In the genomic region with DNA sequence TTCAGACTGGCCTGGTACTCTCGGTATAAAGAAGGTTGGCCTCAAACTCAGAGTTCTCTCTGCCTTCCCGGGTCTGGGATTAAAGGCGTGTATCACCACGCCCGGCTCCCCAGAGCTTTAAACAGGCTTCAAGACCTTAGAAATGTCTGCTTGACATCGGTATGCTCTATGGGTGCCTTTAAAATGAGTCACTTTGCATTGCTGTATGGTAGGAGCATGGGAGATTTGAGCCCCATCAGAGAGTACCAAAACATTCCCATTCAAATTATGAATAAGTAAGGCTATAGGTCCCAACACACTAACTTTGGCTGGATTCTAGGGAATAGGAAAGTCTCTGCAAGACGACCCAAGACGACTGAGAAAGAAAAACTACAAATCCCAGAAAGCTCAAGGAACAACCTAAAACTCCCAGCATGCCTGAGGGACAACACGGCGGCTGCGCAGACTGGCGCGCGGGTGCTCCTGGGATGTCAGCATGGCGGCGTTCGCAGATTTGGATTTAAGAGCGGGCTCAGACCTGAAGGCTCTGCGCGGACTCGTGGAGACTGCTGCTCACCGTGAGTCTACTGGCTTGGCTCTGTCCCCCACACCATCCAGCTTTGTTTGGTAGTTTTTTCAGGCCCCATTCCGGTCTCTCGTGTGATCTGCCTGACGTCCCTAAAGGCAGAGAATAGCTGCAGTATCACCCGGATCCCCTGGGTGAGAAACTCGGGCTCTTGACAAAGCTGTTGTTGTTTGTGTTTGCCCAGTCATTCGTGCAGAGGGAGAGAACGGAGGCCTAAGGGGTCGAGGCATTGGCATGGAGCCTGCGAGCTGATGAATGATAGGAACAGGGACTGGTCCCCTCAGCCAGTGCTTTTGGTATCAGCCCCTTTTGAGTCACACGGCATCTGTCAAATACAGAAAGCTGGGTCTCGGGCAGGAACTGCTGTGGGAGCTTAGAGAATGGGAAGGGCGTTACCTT, we compare ENCODE assay signal across 8 mouse cellular contexts. TPM values are rescaled to one million over a fixed set of nuclear protein-coding genes. Genes with fewer than 3 reads are reported as not detected.
DNase-seq lines count a peak whose midpoint lies in the region; ATAC-seq and TF ChIP-seq lines count a peak whose summit lies in the region.

A gene (plus strand): TSS at position 455 of the 964 bp plus-strand sequence.

- no peaks in the 10 kb centered on the region for H3K4me1 ChIP-seq in ES-E14 (ENCODE audit: control insufficient read depth in 2 of 2, insufficient read depth in 2 of 2, low read length in 2 of 2, poor library complexity in 1 of 2)
- H3K4me1 ChIP-seq in forebrain, embryonic 15.5 days, result peaks cover 13% of the 10 kb centered on the region
- H3K4me1 ChIP-seq in lung, adult 2 months (ENCODE audit: control insufficient read depth, insufficient read depth, low read length), result no peaks in the 10 kb centered on the region

- no peak for TF ChIP-seq CTCF in lung, adult 2 months (IDR thresholded peaks at IDR 0.05; ENCODE audit: insufficient read depth, low read length)

- peak within 1 kb of the TSS; percentile 95 for H3K9ac ChIP-seq in ES-E14 (ENCODE audit: insufficient read depth, low read depth, low read length, poor library complexity, severe bottlenecking)
- H3K9ac ChIP-seq in forebrain, embryonic 15.5 days (replicated peaks), result peak within 1 kb of the TSS; percentile 59

- peak; percentile 32; the same call in 1 of the 2 replicates for TF ChIP-seq POLR2A in lung, adult 2 months (IDR thresholded peaks at IDR 0.05; ENCODE audit: borderline replicate concordance, extremely low read depth, low read depth, low read length)

- in situ Hi-C loops in ES-E14 (cut with MboI; ENCODE audit: low sequenced_read_pairs in 2 of 2, unreplicated experiment in 2 of 2), result loop anchor here in 1 of 2 experiments (25.0 kb wide), 1 partner anchor 1096 kb away; no protein-coding TSS in a partner anchor

- no peaks in the 10 kb centered on the region for H3K9me3 ChIP-seq in ES-E14 (ENCODE audit: control insufficient read depth, insufficient read depth, low read depth, low read length)
- no peaks in the 10 kb centered on the region for H3K9me3 ChIP-seq in forebrain, embryonic 15.5 days

- H3K36me3 ChIP-seq in ES-E14 (ENCODE audit: control insufficient read depth, insufficient read depth, low read length, poor library complexity, severe bottlenecking), result peaks cover 5% of the 10 kb centered on the region
- H3K36me3 ChIP-seq in forebrain, embryonic 15.5 days, result peaks cover 10% of the 10 kb centered on the region

- 1% methylated on average over 34 of the region's 34 CpGs for WGBS in forebrain, embryonic 15.5 days
- WGBS in lung, adult 2 months, result 2% methylated on average over 34 of the region's 34 CpGs

- H3K4me2 ChIP-seq in forebrain, embryonic 15.5 days (replicated peaks), result peak within 1 kb of the TSS; percentile 86

- no peaks in the 10 kb centered on the region for H3K27me3 ChIP-seq in forebrain, embryonic 15.5 days

- intact Hi-C loops in heart, postnatal 25 days (cut with DNase I), result loop anchor here (2.0 kb wide), 1 partner anchor 1091 kb away; no protein-coding TSS in a partner anchor

- ATAC-seq in forebrain, embryonic 15.5 days (replicated peaks), result peak; percentile 97
- peak; percentile 91 for ATAC-seq in neutrophil, adult 5-6 weeks (ENCODE audit: extremely low read depth, insufficient number of reproducible peaks, low FRiP score, poor library complexity, severe bottlenecking)

- no peak within 1 kb of the TSS for H3K27ac ChIP-seq in ES-E14 (ENCODE audit: insufficient read depth, low read depth, low read length, poor library complexity, severe bottlenecking)
- H3K27ac ChIP-seq in forebrain, embryonic 15.5 days (replicated peaks), result peak within 1 kb of the TSS; percentile 66

- DNase-seq in ES-E14 (ENCODE audit: low read depth, low spot score), result peak; percentile 70
- peak; percentile 87 for DNase-seq in cerebellum, adult 11-12 months
- peak; percentile 71 for DNase-seq in heart, postnatal 25 days (ENCODE audit: low spot score)
- DNase-seq in layer of hippocampus, adult 18-20 months (ENCODE audit: low spot score in 2 of 2), result peak; percentile 78 to 91
- peak; percentile 66 for DNase-seq in lung, adult 2 months
- peak; percentile 69 to 76 for DNase-seq in thymus, adult 18-20 months

- peak within 1 kb of the TSS; percentile 92 to 95 for H3K4me3 ChIP-seq in ES-E14 (ENCODE audit: insufficient read depth in 1 of 2, low read depth in 1 of 2, low read length in 2 of 2, poor library complexity in 1 of 2, severe bottlenecking in 1 of 2)
- peak within 1 kb of the TSS; percentile 73 for H3K4me3 ChIP-seq in forebrain, embryonic 15.5 days
- H3K4me3 ChIP-seq in lung, adult 2 months (replicated peaks; ENCODE audit: extremely low read depth, low read depth, low read length), result peak within 1 kb of the TSS; percentile 79

TF ChIP-seq in ES-E14, 5 proteins besides CTCF, POLR2A, EP300 and RAD21:
- TF ChIP-seq HCFC1 (IDR thresholded peaks at IDR 0.05; ENCODE audit: borderline replicate concordance, insufficient read depth, low read length), result peak; percentile 97
- TF ChIP-seq MAFK (IDR thresholded peaks at IDR 0.05; ENCODE audit: insufficient read depth, low read depth, low read length), result no peak
TF ChIP-seq in ES-E14: peak in this region for 1.

RNA-seq across cellular contexts. Expression of the gene that starts here (rescaled TPM):
- total RNA-seq in ES-E14 (2012; rRNA removed), result 22.6 and 32.6 TPM in 2 replicates
- 84.1 and 90.4 TPM in 2 replicates for polyA plus RNA-seq in forebrain, embryonic 15.5 days (2015; fragmentation: Nextera tagmentation; extraction: Ambion mirVana)
- total RNA-seq in heart, postnatal 25 days (2021), result 10 to 100 TPM; 14.3 to 15.7 TPM
- total RNA-seq in layer of hippocampus, adult 18-20 months (2021), result 10 to 100 TPM; 15.1 to 15.9 TPM
- polyA plus RNA-seq in lung, adult 2 months (2012; rRNA removed), result 1.9 and 4.4 TPM in 2 replicates
- 16.8 and 18.6 TPM in 2 replicates for total RNA-seq in neutrophil, adult 5-6 weeks (2017)

Comparison
In these comparisons a context has a peak if more than half of its experiments do, and no peak if none do; other contexts are left out.
1. RNA of the gene that starts here (polyA plus RNA-seq): 84.1 to 90.4 TPM in forebrain, embryonic 15.5 days; 1.9 to 4.4 TPM in lung, adult 2 months; every median in the first group is over 10 times any median in the second.
2. Peak in every context shown above with its lines, with median percentiles within 50 percentile points of each other: DNase-seq and H3K4me3 ChIP-seq.